Mouse (Mus musculus) testis, postnatal 10 days (tissue): ENCODE measurements at regions not wholly inside any gene's neighbourhood (a gene's known extent, or its start where the extent isn't known, plus 50 kb on each side); places are given as distances from the start of the nearest gene placed in this dataset.

Experiments used
- DNase-seq: peaks from one replicate; pipeline ENCODE4 v3.0.0; 2021; ENCODE audit warnings: low spot score

DNA sequence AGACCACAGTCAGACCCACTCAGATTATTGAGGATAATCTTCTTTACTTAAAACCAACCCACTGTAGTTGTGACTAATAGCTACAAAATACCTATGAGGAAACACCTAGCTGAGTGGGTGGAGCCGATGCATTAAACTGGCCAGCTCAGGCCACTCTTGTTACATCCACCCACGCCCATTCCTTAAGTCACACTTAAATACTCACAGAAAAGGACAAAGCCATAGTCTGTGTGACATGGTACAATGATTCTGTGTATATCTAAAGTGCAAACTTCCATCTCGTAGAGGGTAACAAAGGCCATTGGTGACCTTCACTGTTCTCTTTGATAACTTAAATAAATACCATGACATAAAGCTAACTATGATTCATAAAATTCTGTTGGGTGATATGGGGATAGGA lies 103.7 kb upstream of the Arhgap5 start:
- DNase-seq, result peak; percentile 11

DNA sequence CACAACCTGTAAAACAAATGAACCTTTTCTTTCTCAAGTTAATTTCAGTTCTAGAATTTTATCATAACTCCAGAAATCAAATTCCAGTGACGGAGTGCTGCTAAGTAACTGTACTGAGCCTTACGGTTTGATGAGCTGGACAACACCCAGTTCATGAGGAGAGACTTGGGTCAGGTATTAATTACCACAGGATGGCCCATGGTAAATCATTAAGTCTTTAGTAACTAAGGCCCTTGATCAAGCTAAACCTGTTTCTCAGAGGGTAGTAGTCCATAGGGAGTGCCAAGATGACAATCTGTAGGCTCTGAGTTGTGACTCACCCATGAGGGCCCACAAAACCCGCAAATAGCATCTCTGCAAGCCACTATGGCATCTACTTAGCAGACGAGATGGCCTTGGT lies 101.1 kb upstream of the Arhgap5 start:
- no peak for DNase-seq

DNA sequence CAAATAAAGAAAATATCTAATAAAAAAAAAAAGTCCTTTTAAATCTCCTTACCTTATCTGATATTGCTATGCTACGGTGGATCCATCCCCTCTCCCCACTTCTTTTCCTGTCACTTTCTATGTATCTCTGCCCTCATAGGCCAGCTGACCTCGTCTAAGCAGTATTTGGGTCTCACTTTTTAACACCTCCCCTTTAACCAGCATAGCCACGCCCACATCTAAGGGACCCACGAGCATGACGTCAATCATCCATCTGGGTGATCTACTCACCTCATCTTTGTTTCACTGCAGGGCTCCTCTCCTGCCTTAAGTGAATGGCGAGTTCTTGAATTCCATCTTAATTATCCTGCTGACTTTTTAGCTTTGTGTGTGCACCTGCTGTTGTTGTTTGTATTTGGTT lies 97.4 kb upstream of the Arhgap5 start:
- peak; percentile 35 for DNase-seq

DNA sequence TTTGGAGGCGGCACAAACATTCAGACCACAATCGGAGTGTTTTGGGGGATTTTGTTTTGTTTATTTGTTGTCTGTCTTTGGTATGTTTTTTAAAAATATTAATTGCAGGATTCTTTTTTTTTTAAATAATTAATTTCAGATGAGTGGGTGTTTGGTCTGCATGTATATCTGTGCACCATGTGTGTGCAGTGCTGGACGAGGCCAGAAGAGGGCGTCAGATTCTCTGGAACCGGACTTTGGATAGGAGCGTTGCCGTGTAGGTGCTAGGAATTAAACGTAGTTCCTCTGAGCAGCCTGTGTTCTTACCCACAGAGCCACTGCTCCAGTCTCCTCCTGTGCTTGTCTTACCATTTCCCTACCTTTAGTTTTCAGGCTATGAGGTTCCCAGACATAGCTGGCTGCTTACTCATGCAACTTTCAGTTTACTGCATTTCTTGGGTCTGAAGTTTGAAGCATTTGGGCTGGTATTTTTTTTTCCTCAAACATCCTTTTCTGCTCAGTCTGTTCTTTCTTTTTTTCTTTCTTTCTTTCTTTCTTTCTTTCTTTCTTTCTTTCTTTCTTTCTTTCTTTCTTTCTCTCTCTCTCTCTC lies 95.4 kb upstream of the Arhgap5 start:
- DNase-seq, result peak; percentile 45

DNA sequence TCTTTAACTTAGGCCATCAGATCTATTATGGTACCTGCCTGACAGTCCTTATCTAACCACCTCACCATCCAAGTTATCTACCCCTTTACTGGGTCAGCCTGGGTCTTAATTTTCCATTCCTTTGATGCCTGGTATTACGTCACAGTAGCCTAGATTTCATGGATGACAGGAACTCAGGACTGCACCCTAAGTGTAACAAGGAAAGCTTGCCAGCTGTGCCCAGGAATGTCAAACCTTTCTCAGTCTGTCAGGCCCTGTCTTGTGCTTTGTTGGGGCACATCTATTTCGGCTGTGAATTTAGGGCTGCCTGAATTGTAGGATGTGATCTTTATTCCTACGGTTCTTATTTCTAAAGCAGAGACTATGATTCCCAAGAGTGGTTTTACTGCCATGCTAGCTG lies 94.6 kb upstream of the Arhgap5 start:
- DNase-seq, result no peak

DNA sequence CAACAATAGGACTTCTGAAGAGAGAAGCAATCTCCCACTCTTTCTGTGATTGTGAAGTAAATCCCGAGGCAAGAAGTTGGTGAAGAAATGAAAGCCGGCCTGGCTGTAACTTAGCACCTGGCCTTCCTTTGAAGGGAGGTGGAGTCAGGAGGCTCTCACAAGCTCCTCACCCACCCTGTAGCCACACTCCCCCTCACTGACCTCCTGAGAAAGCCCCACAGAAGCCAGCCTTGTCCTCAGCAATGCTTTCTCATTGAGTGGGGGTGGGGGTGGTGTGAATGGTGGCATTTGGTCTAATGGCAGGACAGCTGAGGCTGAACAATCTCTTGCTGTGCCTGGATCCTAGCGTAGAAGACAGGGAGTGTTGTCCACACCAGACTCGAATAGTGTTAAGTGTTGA lies 91.6 kb upstream of the Arhgap5 start:
- peak; percentile 25 for DNase-seq

DNA sequence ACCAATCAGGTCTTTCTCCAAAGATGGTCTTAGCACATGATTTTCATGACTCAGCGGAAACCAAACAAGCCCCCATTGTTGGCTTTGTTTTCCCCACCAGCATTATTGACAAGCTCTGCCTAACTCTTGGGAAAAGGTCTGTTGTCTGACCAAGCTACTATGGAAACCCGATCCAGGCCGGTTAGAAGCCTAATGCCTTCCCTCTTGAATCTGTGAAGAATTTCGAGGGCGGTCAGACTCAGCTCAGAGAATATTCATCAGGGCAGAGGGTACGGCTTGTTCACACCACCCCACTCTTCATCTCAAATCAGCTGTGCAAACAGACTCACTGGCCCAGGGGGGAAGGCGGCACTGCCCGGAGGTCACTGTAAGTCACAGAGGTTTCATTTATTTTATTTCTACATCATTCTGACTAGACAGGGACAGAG lies 90.7 kb upstream of the Arhgap5 start:
- DNase-seq, result no peak

DNA sequence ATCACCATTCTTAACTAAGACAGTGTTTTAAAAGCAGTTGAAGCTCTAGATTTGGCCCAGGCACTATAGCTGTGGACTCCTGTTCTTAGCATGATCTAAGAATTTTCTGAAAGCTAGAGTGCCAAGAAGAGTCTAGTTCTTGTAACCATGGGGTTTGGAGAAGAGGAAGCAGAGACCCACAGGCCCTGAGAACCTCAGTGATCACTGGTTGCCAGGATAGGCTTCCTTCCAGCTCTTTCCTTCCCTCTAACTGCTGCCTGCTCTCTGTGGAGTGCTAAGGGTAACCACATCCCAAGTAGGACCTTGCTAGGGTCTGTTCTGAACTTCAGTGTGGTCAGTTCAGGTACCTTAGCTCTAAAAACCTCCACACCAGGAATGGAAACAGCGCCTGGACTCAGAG lies 81.0 kb upstream of the Arhgap5 start:
- DNase-seq, result no peak

DNA sequence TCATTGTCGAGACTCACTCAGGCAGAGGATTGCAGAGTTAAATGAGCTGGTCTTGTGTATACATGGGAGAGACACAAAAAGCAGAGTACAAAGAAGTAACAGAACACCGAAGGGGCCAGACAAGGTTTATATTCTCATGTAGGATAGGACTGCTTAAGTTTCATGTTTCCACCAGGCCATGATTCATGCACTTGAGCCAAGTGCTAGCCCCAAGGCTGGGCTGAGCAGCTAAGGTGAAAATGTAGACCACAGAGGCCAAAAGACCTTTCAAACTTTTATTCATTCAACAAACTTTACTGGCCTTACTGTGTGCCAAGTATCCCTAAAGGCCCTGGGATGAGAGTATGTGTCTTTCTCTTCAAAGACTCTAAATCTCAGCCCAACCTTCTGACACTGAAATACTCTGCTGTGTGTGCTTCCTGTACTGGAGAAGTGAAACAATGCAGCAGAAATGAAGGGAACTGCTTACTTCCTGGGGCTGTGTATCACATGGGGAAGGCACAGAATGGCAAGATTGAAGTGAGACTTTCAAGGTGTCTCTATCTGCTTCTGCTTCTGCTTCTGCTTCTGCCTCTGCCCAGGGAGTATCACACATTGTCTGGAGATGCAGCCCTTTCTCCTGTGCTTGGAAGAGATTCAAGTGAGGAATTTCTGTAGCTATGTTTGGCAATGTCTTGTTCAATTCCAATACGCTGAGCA lies 79.3 kb upstream of the Arhgap5 start:
- no peak for DNase-seq

DNA sequence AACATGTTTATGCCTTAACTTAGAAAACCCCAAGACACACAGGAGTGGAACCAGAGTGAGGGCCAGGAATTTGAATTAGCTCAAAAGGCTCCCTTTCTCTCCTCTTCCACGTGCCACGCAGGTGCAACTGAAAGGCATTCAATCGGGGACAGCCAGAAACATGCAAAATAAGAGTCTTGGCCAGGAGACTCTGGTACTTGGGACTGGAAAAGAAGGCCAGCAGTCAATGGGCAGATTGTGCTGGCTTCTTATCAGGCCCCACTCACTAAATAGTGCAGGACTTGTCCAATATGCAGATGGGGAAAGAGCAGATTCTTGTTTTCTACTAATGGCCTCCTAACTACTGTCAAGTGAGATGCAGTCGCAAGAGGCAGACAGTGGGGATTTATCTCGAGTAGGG lies 73.8 kb upstream of the Arhgap5 start:
- DNase-seq, result no peak

DNA sequence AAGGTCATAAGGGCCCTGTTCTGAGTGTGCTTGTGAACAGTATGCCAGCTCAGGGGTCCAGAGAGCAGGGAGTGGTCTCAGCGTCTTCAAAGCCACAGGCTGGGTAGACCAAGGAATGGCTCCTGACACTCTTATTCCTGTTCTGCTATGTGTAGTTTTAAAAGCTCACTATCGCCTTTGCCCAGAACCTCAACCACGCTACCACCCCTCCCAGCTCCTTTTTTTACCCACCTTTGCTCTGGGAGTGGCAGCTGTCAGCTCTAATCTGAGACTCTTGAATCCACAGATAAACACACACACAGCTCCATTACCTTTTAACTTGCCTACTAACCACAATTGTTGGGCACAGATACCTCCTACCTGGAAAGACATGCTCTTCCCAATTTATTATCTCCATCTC lies 71.8 kb upstream of the Arhgap5 start:
- DNase-seq, result no peak

DNA sequence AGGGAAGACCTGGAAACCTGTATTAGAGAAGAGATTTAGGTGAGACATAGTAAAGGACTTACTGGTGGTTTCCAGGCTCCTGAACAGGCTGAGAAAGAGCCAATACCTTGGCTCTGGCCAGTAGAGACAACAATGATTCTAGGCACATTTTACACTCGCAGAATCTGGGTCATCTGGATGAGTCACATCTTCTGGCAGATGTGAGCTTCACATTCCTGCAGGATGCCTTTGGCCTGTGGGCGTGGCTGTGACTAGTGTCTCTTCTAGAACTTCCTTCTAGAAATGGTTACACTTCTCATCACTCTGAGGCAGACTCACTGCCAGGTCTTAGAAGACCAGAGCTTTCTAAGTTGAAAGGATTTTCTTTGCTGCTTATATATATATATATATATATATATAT lies 69.8 kb upstream of the Arhgap5 start:
- no peak for DNase-seq

DNA sequence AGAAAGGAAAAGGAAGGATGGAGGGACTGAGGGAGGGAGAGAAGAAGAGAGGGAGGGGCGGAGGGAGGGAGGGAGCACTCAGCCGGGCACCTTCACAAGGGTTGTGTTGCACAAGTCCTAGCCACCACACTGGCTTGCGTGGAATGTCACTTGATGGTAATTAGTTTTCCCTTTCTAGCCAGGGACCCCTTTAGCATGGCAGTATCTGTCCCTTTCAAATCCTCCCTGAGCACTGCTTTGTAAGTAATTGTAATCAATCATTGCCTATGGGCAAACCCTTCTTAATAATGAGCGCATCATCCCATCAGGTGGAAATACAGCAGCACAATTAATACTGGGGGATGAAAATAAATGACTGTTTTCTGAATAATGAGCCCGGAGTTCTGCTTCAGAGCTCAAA lies 68.5 kb upstream of the Arhgap5 start:
- DNase-seq, result no peak

DNA sequence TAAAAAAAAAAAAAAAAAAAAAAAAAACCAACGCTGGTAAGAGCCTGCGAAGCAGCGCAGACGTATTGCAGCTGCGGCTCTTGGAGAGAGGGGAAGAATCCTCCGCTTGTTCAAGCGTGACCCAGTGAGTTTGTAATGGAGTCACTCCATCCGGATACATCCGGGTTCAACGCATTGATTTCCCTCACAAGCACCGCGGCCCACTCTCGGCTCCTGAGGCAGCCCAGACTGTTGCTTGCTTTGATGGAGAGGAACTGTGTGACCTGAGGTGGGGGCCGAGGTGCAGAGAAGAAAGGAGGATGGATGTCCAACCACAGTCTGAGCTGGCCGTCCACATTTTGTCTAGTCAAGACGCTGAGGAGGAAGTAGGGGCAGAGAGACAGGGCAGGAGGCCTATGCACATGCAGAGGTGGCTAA lies 68.0 kb upstream of the Arhgap5 start:
- DNase-seq, result no peak

DNA sequence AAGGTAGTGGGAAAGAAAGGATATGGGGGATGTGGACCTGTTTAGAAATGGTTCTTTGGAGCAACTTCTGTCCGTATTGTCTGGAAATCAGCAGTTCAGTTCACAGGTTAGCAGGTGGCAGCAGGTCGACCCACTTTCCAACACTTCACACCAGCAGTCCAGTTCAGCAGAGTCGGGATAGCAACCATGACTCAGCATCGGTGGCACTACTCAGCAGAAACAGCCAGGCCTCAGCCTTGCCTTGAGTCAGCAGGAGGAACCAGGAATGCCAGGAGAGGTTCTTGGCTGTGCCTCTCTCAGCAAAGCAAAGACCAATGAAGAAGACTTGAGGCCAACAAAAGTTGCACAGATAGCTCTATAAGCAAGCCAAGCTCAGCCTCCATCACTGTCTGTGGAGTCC lies 66.8 kb upstream of the Arhgap5 start:
- DNase-seq, result no peak

DNA sequence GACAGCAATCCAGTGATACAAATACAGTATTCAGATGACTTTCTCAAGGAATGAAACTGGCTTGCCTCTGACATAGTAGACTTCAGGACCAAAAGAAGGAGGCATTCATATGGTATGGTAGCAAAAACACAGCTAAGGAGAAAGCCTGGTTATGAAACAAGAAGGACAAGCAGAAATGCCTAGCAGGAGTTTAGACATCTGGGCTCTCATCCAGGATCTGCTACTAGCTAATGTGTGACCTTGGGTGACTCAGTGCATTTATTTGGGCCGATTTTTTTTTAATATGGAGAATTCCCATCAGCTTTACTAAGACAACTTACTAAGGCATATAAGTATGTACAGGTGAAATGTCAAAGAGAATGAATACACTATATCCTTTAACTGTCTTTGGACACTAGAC lies 64.5 kb upstream of the Arhgap5 start:
- no peak for DNase-seq

DNA sequence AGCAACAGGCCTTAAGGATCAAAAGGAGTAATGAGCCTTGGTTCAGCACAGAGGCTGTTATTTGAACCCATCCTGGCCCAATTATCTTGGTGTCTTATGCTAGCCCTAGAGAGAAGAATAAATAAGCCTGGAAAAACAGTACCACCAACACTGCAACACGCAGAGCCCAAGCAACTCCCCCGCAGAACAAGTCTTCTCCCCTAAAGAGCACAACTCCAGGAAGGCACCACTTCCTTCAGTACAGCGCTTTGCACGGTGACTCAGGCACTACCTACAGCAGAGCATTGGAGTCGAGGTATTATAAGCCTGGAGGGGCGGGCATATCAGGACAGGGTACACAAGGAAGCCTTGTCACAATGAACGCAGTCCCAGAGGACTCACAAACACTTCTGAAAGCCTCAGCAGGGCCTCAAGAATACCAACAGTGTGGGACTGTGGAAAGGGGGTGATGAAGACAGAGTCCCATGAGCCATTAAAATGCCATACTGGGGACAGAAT lies 62.9 kb upstream of the Arhgap5 start:
- no peak for DNase-seq

DNA sequence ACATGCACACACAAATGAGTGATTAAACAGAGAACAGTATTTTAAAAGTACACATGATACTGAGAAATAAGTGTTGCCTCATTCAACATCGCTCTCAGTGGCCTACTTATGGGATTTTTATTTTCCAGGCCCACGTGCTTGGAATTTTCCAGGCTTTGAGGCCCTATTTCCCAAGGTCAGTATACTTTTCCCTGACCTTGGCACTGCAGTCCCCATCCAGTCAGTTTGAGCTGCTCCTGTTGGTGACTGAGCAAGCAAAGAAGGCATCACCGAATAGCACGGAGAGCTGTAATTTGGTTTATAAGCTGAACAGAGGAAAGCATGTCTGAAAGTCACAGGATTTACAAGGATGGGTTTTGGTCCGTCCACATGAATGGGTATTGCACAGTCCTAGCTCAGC lies 61.4 kb upstream of the Arhgap5 start:
- DNase-seq, result no peak

DNA sequence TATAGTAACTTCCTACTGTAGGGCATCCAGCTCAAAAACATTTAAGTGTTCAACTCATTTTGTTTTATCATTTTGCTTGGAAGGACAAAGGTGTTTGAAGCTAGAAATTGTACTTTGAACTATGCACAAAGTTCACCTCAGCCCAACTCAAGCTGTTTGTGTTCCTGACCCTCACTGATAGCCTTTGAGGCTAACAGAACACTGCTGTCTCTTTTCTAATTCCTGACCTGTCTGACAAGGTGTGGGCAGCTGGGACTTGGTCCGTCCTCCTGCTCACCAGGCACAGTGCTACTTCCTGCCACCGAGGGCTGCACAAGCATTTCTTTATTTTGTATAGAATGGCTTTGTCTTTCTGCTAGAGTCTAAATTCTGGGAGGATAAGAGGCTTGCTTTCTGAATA lies 58.0 kb upstream of the Arhgap5 start:
- DNase-seq, result no peak

DNA sequence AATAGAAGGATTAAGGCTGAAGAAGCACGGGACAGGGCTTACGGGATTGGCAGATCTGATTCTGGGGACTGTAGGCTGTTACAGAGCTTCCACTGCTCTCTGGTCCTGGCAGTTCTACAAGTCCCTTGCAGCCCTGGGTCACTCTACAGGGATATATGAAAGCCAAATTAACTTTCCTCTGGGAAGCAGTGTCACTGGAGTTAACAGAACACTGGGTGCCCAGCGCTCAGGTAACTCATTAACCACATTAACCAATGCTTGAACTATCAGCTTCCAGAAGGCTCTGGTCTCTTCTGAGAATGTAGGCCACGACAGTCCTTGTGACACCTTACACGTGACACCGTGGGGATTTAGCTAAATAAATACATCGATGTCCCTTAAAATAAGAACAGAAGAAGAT lies 57.3 kb upstream of the Arhgap5 start:
- no peak for DNase-seq

DNA sequence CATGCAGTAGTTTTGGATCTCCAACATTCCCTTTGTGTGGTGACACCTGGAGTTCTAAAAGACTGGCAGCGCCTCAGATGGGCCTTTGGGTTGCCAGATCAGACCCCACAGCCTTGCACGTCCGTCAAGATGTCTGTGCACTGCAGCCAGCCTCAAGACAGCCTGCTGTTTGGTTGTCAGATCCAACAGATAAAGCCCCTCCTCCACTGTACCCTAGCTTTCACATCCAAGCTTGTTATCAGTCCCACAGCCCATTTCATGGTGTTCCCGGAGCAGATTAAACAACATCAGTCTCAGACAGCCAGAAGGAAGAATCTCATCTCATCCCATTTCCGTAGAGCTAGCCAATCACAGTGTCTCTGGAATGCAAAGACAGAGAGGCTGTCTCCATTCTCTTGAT lies 56.3 kb upstream of the Arhgap5 start:
- no peak for DNase-seq

DNA sequence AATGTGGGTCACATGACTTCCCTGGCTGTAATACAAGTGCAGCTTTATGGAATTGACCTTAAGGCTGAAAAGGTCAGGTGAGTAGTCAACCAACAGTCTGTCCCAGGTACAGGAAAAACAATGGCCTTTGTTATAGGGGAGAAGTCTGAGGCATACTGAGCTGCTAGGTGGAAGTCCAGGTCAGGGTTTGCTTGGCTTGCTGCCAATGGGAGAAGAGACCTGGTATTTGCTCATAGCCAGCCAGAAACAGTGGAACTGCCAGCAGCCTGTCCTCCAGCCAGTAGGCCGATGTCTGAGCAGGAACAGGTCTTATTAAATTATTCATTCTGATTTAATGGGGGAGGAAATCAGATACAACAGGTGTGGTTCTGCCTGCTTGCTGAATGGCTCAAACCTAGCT lies 55.6 kb upstream of the Arhgap5 start:
- DNase-seq, result peak; percentile 45

DNA sequence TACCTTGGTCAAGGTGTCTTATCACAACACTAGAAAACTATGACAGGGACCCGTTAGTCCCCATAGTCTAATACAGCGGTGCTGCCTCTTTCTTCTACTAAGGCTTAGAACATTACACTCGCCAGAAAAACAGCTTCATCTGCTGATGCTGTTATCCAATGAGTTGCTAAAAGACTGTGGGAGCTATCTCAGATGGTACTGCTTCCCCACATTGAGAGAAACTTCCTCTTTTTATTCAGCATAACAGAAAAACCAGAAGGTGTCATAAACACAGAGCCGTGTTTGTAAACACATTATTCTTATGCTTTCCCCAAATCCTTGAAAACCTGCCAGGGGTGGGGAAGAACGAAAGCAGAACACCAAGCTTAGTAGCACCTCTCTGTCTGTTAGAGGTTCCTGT lies 49.9 kb upstream of the Arhgap5 start:
- no peak for DNase-seq
